Mouse (Mus musculus): Measurements from ENCODE around the gene Olfr403. TPM values are rescaled to one million over a fixed set of nuclear protein-coding genes. Genes with fewer than 3 reads are reported as not detected.
"Not testable (repeated sequence)": the region's sequence is repeated elsewhere in the genome, so short reads cannot be mapped to it uniquely, and the experiment has no call there.

Gene Olfr403
- not detected in 2 replicates for polyA plus RNA-seq (2016; fragmentation: Nextera tagmentation; extraction: Ambion mirVana)

DNA sequence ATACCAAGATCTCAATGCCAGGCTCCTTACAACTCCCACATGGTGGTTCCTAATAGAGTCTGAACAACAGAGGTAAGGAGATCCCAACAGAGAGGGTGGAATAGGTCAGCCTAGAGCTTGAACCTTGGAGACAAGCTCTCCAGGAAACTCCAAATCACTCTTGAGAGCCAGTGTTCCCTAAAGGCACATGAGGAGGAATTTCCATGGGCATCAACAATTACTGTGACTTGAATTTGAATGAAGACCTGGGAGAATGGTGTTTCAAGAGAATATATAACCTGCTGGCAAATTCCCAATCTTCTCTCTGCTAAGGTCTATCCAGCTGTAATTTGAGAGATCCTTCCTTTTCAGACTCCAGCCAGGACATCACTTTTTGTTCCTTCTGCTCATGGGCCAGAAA lies at the start of gene Olfr403:
TSS of gene Olfr403 (plus strand) at position 301 of the 400 bp plus-strand sequence.
- Histone ChIP-seq H3K27me3 (ENCODE audit: insufficient read depth, poor library complexity, severe bottlenecking) (no peaks in the 10 kb centered on the region), H3K4me3 (no peak within 1 kb of the TSS), H3K9me3 (peaks cover 15% of the 10 kb centered on the region; the same call in 1 of the 2 replicates), H3K27ac (no peak within 1 kb of the TSS), H3K4me1 (no peaks in the 10 kb centered on the region), H3K36me3 (no peaks in the 10 kb centered on the region)
- no peak for DNase-seq (ENCODE audit: low spot score)

DNA sequence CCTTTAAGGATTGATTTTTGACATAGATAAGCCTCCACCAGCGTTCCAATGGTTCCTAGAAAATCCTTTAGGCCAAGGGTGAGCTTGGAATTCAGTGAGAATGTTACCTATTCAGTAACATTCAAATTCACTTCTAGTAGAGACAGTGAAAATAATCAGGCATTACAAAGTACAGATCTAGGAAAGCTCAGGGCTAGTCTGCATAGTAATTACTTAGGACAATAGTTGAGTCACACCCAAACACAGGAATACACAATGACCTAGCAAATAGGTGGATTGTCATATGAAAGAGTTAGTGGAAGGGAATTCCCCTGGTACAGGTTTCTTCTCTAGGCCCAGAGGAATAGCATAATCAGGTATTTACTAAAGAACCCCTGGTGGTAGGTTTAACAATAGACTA lies 46.0 kb upstream of the Olfr403 start:
- not testable (repeated sequence) for H3K27me3 ChIP-seq (ENCODE audit: insufficient read depth, poor library complexity, severe bottlenecking); H3K4me1 ChIP-seq; H3K27ac ChIP-seq; H3K4me3 ChIP-seq; DNase-seq (ENCODE audit: low spot score); H3K36me3 ChIP-seq
- peaks cover 38% of the 10 kb centered on the region for H3K9me3 ChIP-seq
- WGBS: 31% methylated on average over 1 of the region's 1 CpGs

DNA sequence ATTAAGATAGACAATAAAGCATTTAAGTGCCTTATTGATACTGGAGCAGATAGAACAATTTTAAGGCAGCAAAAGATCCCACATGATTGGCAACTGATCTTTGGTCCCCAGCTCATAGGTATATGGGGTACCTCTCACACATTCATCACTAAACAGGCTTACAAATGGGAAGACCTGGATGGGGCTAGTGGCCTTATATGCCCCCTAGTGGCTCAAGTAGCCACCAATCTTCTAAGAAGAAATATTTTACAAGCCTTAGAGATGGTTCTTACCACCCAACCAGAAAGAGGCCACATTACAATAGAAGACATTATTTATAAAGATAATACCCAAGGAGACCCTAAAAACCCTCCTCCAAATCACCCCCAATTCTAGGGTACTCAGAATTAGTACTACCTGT lies 40.2 kb upstream of the Olfr403 start:
- H3K9me3 ChIP-seq: peaks cover 34% of the 10 kb centered on the region
- DNase-seq (ENCODE audit: low spot score): no peak
- no peaks in the 10 kb centered on the region for H3K36me3 ChIP-seq
- H3K4me3 ChIP-seq: no peak overlapping the region
- H3K4me1 ChIP-seq: no peaks in the 10 kb centered on the region
- H3K27ac ChIP-seq: no peak overlapping the region
- no peaks in the 10 kb centered on the region for H3K27me3 ChIP-seq (ENCODE audit: insufficient read depth, poor library complexity, severe bottlenecking)

DNA sequence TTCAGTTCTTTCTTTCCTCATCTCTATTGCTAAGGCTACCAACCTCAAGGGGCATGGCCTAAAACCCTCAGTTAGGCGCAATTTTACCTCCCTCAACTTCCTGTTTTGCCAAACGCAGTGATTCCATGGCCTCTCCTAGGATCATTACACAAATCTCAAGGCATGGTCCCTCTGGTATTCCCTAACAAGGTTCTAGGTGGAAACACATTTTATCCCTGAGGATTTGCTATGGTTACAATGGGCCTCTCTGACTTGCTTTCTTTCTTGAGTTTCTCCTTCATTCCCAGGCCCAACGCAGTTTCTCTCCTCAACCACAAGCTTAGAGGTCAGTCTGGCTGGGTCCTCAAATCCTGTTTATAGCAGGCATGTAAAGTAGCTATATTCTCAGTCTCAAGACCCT lies 32.8 kb upstream of the Olfr403 start, which contains the start of gene Olfr402:
TSS of gene Olfr402 (plus strand) at position 301 of the 400 bp plus-strand sequence.
- 60% methylated on average over 3 of the region's 3 CpGs for WGBS
- no peak for DNase-seq (ENCODE audit: low spot score)

DNA sequence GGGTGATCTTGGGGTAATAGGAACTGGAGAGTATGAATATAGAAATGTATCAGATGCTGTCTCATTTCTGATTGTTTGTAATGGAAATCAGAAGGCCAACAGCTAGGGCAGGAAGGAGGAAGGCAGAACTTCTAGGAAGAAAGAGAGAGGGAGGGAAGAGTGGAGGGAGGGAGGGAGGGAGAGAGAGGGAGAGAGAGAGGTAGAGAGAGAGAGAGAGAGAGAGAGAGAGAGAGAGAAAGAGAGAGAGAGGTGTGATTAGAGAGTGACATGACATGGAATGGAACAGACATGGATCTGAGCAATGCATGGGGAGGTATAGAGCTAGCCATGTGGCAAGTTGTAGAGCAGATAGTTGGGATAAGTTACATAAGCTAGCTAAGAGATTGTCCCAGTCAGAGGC lies 17.3 kb upstream of the Olfr403 start:
- peaks cover 3% of the 10 kb centered on the region for H3K9me3 ChIP-seq
- no peak overlapping the region for H3K27ac ChIP-seq
- DNase-seq (ENCODE audit: low spot score): no peak

More for the DNA sequence above, 32.8 kb upstream of the Olfr403 start, which contains the start of gene Olfr402:
- no peak within 1 kb of the TSS for H3K27ac ChIP-seq
- H3K27me3 ChIP-seq (ENCODE audit: insufficient read depth, poor library complexity, severe bottlenecking): no peaks in the 10 kb centered on the region
- H3K36me3 ChIP-seq: no peaks in the 10 kb centered on the region
- no peaks in the 10 kb centered on the region for H3K4me1 ChIP-seq
- H3K9me3 ChIP-seq: peaks cover 25% of the 10 kb centered on the region
- no peak within 1 kb of the TSS for H3K4me3 ChIP-seq

DNA sequence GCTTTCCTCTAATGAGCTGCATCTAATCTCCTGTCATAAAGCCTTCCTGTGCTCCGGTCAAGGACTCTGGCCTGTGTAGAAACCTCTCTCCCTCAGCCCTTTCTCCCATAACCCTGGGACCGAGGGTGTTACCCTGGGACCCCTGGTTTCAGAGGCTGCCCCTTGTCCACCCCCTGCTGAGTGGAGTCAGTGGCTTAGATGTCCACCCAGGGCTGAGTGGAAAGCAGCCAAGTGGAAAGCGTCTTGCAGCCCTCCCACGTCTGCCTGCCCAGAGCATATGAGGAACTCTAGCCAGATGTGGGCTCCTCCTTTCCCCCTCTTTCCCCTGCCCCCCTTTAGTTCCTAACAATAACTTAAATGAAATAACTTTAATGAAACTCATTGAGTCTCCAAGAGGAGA lies 2.9 kb upstream of the Olfr403 start:
- peaks cover 18% of the 10 kb centered on the region; the same call in 1 of the 2 replicates for H3K9me3 ChIP-seq
- no peak for DNase-seq (ENCODE audit: low spot score)
- no peaks in the 10 kb centered on the region for H3K27me3 ChIP-seq (ENCODE audit: insufficient read depth, poor library complexity, severe bottlenecking)
- WGBS: 82% methylated on average over 4 of the region's 4 CpGs
- H3K27ac ChIP-seq: no peak overlapping the region
- H3K4me1 ChIP-seq: no peaks in the 10 kb centered on the region
- no peak overlapping the region for H3K4me3 ChIP-seq
- no peaks in the 10 kb centered on the region for H3K36me3 ChIP-seq

More for the DNA sequence above, 17.3 kb upstream of the Olfr403 start:
- no peaks in the 10 kb centered on the region for H3K27me3 ChIP-seq (ENCODE audit: insufficient read depth, poor library complexity, severe bottlenecking)
- H3K4me1 ChIP-seq: no peaks in the 10 kb centered on the region
- no peak overlapping the region for H3K4me3 ChIP-seq
- no peaks in the 10 kb centered on the region for H3K36me3 ChIP-seq

DNA sequence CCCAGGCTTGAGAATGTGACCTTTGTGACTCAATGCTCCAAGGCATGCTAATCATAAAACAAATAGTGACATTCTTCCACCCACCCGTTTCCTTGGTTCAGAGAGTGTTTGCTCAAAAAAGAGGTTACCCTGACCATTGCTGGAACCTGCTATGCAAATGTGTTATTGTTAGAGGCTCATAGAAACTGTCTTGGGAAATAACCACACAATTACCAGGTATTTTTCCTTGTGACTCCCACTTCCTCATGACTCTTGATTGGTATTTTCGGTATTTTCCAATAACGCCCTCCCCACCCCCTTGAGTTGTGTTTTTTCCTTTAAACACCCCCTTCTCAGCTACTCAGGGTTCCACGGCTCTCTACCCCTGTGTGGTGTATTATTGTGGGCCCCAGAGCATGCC lies 2.3 kb upstream of the Olfr403 start:
- no peaks in the 10 kb centered on the region for H3K4me1 ChIP-seq
- 70% methylated on average over 4 of the region's 4 CpGs for WGBS

DNA sequence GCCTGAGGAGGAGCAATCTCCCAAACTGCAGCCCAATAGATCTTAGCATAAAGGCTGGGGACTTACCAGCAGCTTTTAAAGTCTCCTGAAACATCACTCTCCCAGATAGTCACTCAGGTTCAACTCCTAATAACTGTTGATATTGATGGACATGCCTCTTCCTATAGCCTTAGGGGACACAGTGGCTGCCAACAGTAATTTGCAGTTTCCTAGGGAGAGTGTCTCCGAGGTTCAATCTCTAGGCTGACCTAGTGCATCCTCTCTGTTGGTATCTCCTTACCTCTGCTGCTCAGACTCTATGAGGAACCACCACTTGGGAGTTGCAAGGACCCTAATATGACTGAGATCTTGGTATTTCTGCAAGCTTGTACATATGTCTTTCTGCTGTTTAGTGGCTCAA lies 25.2 kb downstream of the Olfr403 start, which contains the start of gene Olfr43:
TSS of gene Olfr43 (minus strand) at position 101 of the 400 bp plus-strand sequence.
- H3K9me3 ChIP-seq: peaks cover 4% of the 10 kb centered on the region; the same call in 1 of the 2 replicates
- H3K4me1 ChIP-seq: no peaks in the 10 kb centered on the region
- H3K27me3 ChIP-seq (ENCODE audit: insufficient read depth, poor library complexity, severe bottlenecking): no peaks in the 10 kb centered on the region
- 73% methylated on average over 1 of the region's 1 CpGs for WGBS
- H3K4me3 ChIP-seq: no peak within 1 kb of the TSS
- DNase-seq (ENCODE audit: low spot score): no peak
- H3K27ac ChIP-seq: no peak within 1 kb of the TSS
- H3K36me3 ChIP-seq: no peaks in the 10 kb centered on the region

More for the DNA sequence above, 2.3 kb upstream of the Olfr403 start:
- Histone ChIP-seq H3K27me3 (ENCODE audit: insufficient read depth, poor library complexity, severe bottlenecking) (no peaks in the 10 kb centered on the region), H3K9me3 (peaks cover 18% of the 10 kb centered on the region; the same call in 1 of the 2 replicates), H3K27ac (no peak overlapping the region), H3K4me3 (no peak overlapping the region), H3K36me3 (no peaks in the 10 kb centered on the region)
- no peak for DNase-seq (ENCODE audit: low spot score)

DNA sequence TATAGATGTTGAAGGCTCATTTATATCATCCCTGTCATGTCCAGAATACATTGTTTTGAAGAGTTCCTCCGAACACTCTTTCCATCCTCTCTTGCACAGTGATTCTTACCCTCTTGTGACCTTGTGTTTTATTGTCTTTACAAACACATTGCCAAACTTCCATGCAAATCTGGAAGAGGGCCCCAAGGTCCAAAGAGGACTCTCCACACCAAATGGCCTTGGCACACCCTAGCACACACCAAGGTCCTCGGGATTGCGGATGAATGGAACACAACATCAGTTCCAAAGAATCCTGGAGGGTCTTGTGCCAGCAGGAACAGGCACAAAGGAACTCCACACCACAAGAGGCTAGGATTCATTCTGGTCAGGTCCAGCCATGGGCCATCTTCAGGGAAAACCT lies 55.2 kb downstream of the Olfr403 start:
- Histone ChIP-seq H3K4me1 (no peaks in the 10 kb centered on the region), H3K27me3 (ENCODE audit: insufficient read depth, poor library complexity, severe bottlenecking) (no peaks in the 10 kb centered on the region), H3K4me3 (no peak overlapping the region), H3K27ac (no peak overlapping the region), H3K36me3 (no peaks in the 10 kb centered on the region), H3K9me3 (peaks cover 15% of the 10 kb centered on the region)
- DNase-seq (ENCODE audit: low spot score): no peak
- 82% methylated on average over 3 of the region's 3 CpGs for WGBS

Other genes with a start within 250 kb of the Olfr403 start
- gene Olfr23, start 249.6 kb upstream of the Olfr403 start, polyA plus RNA-seq (2016; fragmentation: Nextera tagmentation; extraction: Ambion mirVana): not detected in 2 replicates
- gene Olfr397, start 225.4 kb upstream of the Olfr403 start, polyA plus RNA-seq (2016; fragmentation: Nextera tagmentation; extraction: Ambion mirVana): not detected in 2 replicates
- gene Olfr398, start 195.8 kb upstream of the Olfr403 start, polyA plus RNA-seq (2016; fragmentation: Nextera tagmentation; extraction: Ambion mirVana): not detected in 2 replicates
- not detected in 2 replicates for gene Olfr139, start 129.7 kb upstream of the Olfr403 start, polyA plus RNA-seq (2016; fragmentation: Nextera tagmentation; extraction: Ambion mirVana)
- gene Olfr399, start 129.6 kb upstream of the Olfr403 start, polyA plus RNA-seq (2016; fragmentation: Nextera tagmentation; extraction: Ambion mirVana): not detected in 2 replicates
- gene Zfp616, start 116.3 kb upstream of the Olfr403 start, polyA plus RNA-seq (2016; fragmentation: Nextera tagmentation; extraction: Ambion mirVana): not detected in 2 replicates
- gene Olfr401, start 72.5 kb upstream of the Olfr403 start, polyA plus RNA-seq (2016; fragmentation: Nextera tagmentation; extraction: Ambion mirVana): not detected in 2 replicates
- not detected in 2 replicates for gene Olfr402, start 32.7 kb upstream of the Olfr403 start, polyA plus RNA-seq (2016; fragmentation: Nextera tagmentation; extraction: Ambion mirVana)
- gene Olfr43, start 25.1 kb downstream of the Olfr403 start, polyA plus RNA-seq (2016; fragmentation: Nextera tagmentation; extraction: Ambion mirVana): not detected in 2 replicates
- gene Olfr406, start 73.6 kb downstream of the Olfr403 start, polyA plus RNA-seq (2016; fragmentation: Nextera tagmentation; extraction: Ambion mirVana): not detected in 2 replicates
- not detected in 2 replicates for gene Olfr59, start 97.5 kb downstream of the Olfr403 start, polyA plus RNA-seq (2016; fragmentation: Nextera tagmentation; extraction: Ambion mirVana)
- gene Olfr410, start 151.8 kb downstream of the Olfr403 start, polyA plus RNA-seq (2016; fragmentation: Nextera tagmentation; extraction: Ambion mirVana): not detected in 2 replicates
- not detected in 2 replicates for gene Olfr411, start 166.4 kb downstream of the Olfr403 start, polyA plus RNA-seq (2016; fragmentation: Nextera tagmentation; extraction: Ambion mirVana)
- not detected in 2 replicates for gene Olfr412, start 175.8 kb downstream of the Olfr403 start, polyA plus RNA-seq (2016; fragmentation: Nextera tagmentation; extraction: Ambion mirVana)